Mouse (Mus musculus) spleen, adult 10 weeks (tissue): ENCODE data around the gene Mettl23. TPM values are rescaled to one million over a fixed set of nuclear protein-coding genes. Genes with fewer than 3 reads are reported as not detected.

Experiments
- polyA plus RNA-seq: library from polyadenylated mRNA; stranded (reverse); fragments of 350-450 nt; fragmentation: Illumina TruSeq; extraction: RNeasy Lipid Tissue Mini Kit (QIAGEN cat#74804); gene quantifications from one replicate; pipeline ENCODE4 v1.2.3, GENCODE M21; 2015; ENCODE audit warnings: low replicate concordance; ENCODE audit not compliant: insufficient read depth

Gene Mettl23
- polyA plus RNA-seq: 116 TPM

DNA sequence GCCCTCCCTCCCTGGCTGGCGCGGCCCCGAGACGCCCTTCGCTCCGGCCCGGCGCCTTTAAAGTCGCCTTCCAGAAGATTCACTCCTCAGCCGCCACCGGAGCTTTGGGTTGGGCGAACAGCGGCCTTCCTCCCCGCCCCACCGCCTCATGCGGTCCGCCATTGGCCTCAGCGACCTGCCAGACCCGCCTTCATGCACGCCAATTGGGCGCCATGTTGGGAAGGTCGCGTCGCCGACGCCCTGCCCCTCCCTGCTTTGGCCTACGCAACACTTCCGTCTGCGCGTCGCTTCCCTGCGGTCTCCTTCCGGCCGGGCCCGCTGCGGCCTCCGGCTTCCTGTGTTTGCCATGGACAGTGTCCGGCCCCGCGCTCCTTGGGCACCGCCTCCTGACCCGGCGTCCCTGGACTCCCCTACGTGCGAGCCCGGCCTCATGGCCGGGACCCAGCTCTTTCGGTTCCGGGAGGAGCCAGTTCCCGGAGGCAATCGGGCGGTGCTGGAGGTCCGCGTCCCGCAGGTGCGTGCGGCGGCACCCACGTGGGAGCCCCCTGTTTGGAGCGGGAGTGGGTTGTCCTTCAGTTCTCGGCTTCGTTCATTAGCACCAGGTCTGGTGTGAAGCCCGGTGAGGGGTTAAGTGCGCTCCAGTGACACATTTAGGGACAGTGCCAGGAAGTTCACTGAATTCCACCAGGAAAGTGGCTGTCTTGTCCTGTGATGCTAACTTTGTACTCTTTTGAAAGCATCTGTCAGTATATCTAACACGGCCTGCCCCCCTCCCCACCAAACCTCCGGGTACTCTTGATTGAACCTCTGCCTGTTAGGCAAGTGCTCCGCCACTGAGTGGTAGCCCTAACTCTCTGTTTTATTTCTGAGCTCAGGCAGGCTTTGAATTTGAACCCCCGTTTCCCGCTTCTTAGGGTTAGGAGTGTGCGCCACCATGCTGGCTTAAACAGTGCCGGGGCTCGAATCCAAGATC is at the start of gene Mettl23, which contains the start of gene Jmjd6:
TSS of gene Mettl23 (plus strand) at position 18 of the 973 bp plus-strand sequence.
TSS of gene Jmjd6 (minus strand) at position 189 of the 973 bp plus-strand sequence.

GRCm38 (mm10) chr11:116827534-116828165 is 15.4 kb upstream of the Mettl23 start, which contains the start of gene Mxra7:
TSS of gene Mxra7 (minus strand) at chr11:116828046.

GRCm38 (mm10) chr11:116852291-116852890 is 9.3 kb downstream of the Mettl23 start, which contains the start of gene Mfsd11:
TSS of gene Mfsd11 (plus strand) at chr11:116852440.

GRCm38 (mm10) chr11:116852891-116853511 is 9.9 kb downstream of the Mettl23 start, which contains the start of gene Srsf2:
TSS of gene Srsf2 (minus strand) at chr11:116853094.

Other genes with a start within 250 kb of the Mettl23 start
- 9.8 TPM for gene Rhbdf2, start 216.3 kb upstream of the Mettl23 start, polyA plus RNA-seq
- gene Prcd, start 189.7 kb upstream of the Mettl23 start, polyA plus RNA-seq: not detected
- 3.1 TPM for gene Cygb, start 189.0 kb upstream of the Mettl23 start, polyA plus RNA-seq
- not detected for gene St6galnac1, start 67.8 kb upstream of the Mettl23 start, polyA plus RNA-seq
- 11.8 TPM for gene Mxra7, start 15.2 kb upstream of the Mettl23 start, polyA plus RNA-seq
- gene Jmjd6, start 171 bp downstream of the Mettl23 start, polyA plus RNA-seq: 39.3 TPM
- gene Mfsd11, start 9.2 kb downstream of the Mettl23 start, polyA plus RNA-seq: 22.4 TPM
- gene Srsf2, start 9.8 kb downstream of the Mettl23 start, polyA plus RNA-seq: 528 TPM
- not detected for gene Mgat5b, start 75.6 kb downstream of the Mettl23 start, polyA plus RNA-seq